Mouse (Mus musculus): Measurements from ENCODE around the gene Slamf6. TPM values are rescaled to one million over a fixed set of nuclear protein-coding genes. Genes with fewer than 3 reads are reported as not detected.

Gene Slamf6
- polyA plus RNA-seq, 1 experiment from 2014 or later: 0.06 TPM

- no peaks in the 10 kb centered on the region for H3K27me3 ChIP-seq (ENCODE audit: control insufficient read depth, insufficient read depth, low read length)
- no peaks in the 10 kb centered on the region for H3K9me3 ChIP-seq (ENCODE audit: control insufficient read depth, low read length)
- 85% methylated on average over 4 of the region's 4 CpGs for WGBS
- H3K36me3 ChIP-seq (ENCODE audit: control insufficient read depth, insufficient read depth, low read length): no peaks in the 10 kb centered on the region
- H3K9ac ChIP-seq (ENCODE audit: low read length): no peak overlapping the region
- H3K4me1 ChIP-seq (replicated peaks; ENCODE audit: control insufficient read depth, insufficient read depth): no peaks in the 10 kb centered on the region
- TF ChIP-seq EP300 (optimal IDR thresholded peaks at IDR 0.05) (no peak), CTCF (IDR thresholded peaks at IDR 0.05; ENCODE audit: low read depth) (no peak)
- ATAC-seq (ENCODE audit: low FRiP score, low TSS enrichment) (no peak), DNase-seq (ENCODE audit: low spot score) (no peak)
- no peak overlapping the region for H3K4me2 ChIP-seq (replicated peaks; ENCODE audit: low read depth)
- no peak overlapping the region for H3K27ac ChIP-seq (replicated peaks)
- no peak overlapping the region for H3K4me3 ChIP-seq (ENCODE audit: low read depth, low read length)
These were observed 58.5 kb downstream of the Slamf6 start for GRCm38 (mm10) chr1:171975831-171976230.

- Histone ChIP-seq H3K4me2 (replicated peaks; ENCODE audit: low read depth) (no peak overlapping the region), H3K27ac (replicated peaks) (no peak overlapping the region), H3K9ac (ENCODE audit: low read length) (no peak overlapping the region), H3K27me3 (ENCODE audit: control insufficient read depth, insufficient read depth, low read length) (no peaks in the 10 kb centered on the region), H3K4me1 (replicated peaks; ENCODE audit: control insufficient read depth, insufficient read depth) (no peaks in the 10 kb centered on the region), H3K9me3 (ENCODE audit: control insufficient read depth, low read length) (no peaks in the 10 kb centered on the region), H3K36me3 (ENCODE audit: control insufficient read depth, insufficient read depth, low read length) (no peaks in the 10 kb centered on the region), H3K4me3 (ENCODE audit: low read depth, low read length) (no peak overlapping the region)
- WGBS: 76% methylated on average over 14 of the region's 14 CpGs
- DNase-seq (ENCODE audit: low spot score): no peak
- peak; percentile 29; the same call in 1 of the 2 replicates for ATAC-seq (ENCODE audit: low FRiP score, low TSS enrichment)
- no peak for TF ChIP-seq EP300 (optimal IDR thresholded peaks at IDR 0.05)
- no peak for TF ChIP-seq CTCF (IDR thresholded peaks at IDR 0.05; ENCODE audit: low read depth)
These were observed 59.7 kb downstream of the Slamf6 start for GRCm38 (mm10) chr1:171976826-171977539.

- Histone ChIP-seq H3K36me3 (ENCODE audit: control insufficient read depth, insufficient read depth, low read length) (no peaks in the 10 kb centered on the region), H3K27ac (replicated peaks) (no peak overlapping the region), H3K27me3 (ENCODE audit: control insufficient read depth, insufficient read depth, low read length) (no peaks in the 10 kb centered on the region), H3K9me3 (ENCODE audit: control insufficient read depth, low read length) (no peaks in the 10 kb centered on the region), H3K9ac (ENCODE audit: low read length) (no peak overlapping the region), H3K4me1 (replicated peaks; ENCODE audit: control insufficient read depth, insufficient read depth) (no peaks in the 10 kb centered on the region), H3K4me3 (ENCODE audit: low read depth, low read length) (no peak overlapping the region), H3K4me2 (replicated peaks; ENCODE audit: low read depth) (no peak overlapping the region)
- WGBS: 93% methylated on average over 2 of the region's 2 CpGs
- TF ChIP-seq CTCF (IDR thresholded peaks at IDR 0.05; ENCODE audit: low read depth) (no peak), EP300 (optimal IDR thresholded peaks at IDR 0.05) (no peak)
- no peak for ATAC-seq (ENCODE audit: low FRiP score, low TSS enrichment)
- DNase-seq (ENCODE audit: low spot score): no peak
These were observed 60.6 kb downstream of the Slamf6 start for GRCm38 (mm10) chr1:171977891-171978290.

GRCm38 (mm10) chr1:171979969-171980730 lies 62.8 kb downstream of the Slamf6 start:
- Histone ChIP-seq H3K27ac (replicated peaks) (no peak overlapping the region), H3K9me3 (ENCODE audit: control insufficient read depth, low read length) (no peaks in the 10 kb centered on the region), H3K36me3 (ENCODE audit: control insufficient read depth, insufficient read depth, low read length) (no peaks in the 10 kb centered on the region), H3K4me1 (replicated peaks; ENCODE audit: control insufficient read depth, insufficient read depth) (no peaks in the 10 kb centered on the region), H3K4me3 (ENCODE audit: low read depth, low read length) (no peak overlapping the region), H3K27me3 (ENCODE audit: control insufficient read depth, insufficient read depth, low read length) (no peaks in the 10 kb centered on the region), H3K9ac (ENCODE audit: low read length) (no peak overlapping the region), H3K4me2 (replicated peaks; ENCODE audit: low read depth) (no peak overlapping the region)
- ATAC-seq (ENCODE audit: low FRiP score, low TSS enrichment) (peak; percentile 38; the same call in 1 of the 2 replicates), DNase-seq (ENCODE audit: low spot score) (no peak)
- WGBS: 88% methylated on average over 13 of the region's 13 CpGs
- no peak for TF ChIP-seq CTCF (IDR thresholded peaks at IDR 0.05; ENCODE audit: low read depth)
- TF ChIP-seq EP300 (optimal IDR thresholded peaks at IDR 0.05): no peak

GRCm38 (mm10) chr1:171982170-171982569 lies 64.9 kb downstream of the Slamf6 start:
- no peak overlapping the region for H3K4me3 ChIP-seq (ENCODE audit: low read depth, low read length)
- no peaks in the 10 kb centered on the region for H3K4me1 ChIP-seq (replicated peaks; ENCODE audit: control insufficient read depth, insufficient read depth)
- no peaks in the 10 kb centered on the region for H3K9me3 ChIP-seq (ENCODE audit: control insufficient read depth, low read length)
- H3K27ac ChIP-seq (replicated peaks): no peak overlapping the region
- ATAC-seq (ENCODE audit: low FRiP score, low TSS enrichment) (no peak), DNase-seq (ENCODE audit: low spot score) (no peak)
- TF ChIP-seq CTCF (IDR thresholded peaks at IDR 0.05; ENCODE audit: low read depth): no peak
- no peak for TF ChIP-seq EP300 (optimal IDR thresholded peaks at IDR 0.05)
- no peaks in the 10 kb centered on the region for H3K36me3 ChIP-seq (ENCODE audit: control insufficient read depth, insufficient read depth, low read length)
- H3K27me3 ChIP-seq (ENCODE audit: control insufficient read depth, insufficient read depth, low read length): no peaks in the 10 kb centered on the region
- 57% methylated on average over 5 of the region's 5 CpGs for WGBS
- H3K9ac ChIP-seq (ENCODE audit: low read length): no peak overlapping the region
- no peak overlapping the region for H3K4me2 ChIP-seq (replicated peaks; ENCODE audit: low read depth)

GRCm38 (mm10) chr1:171982740-171983139 lies 65.4 kb downstream of the Slamf6 start:
- ATAC-seq (ENCODE audit: low FRiP score, low TSS enrichment) (no peak), DNase-seq (ENCODE audit: low spot score) (no peak)
- 69% methylated on average over 4 of the region's 4 CpGs for WGBS
- Histone ChIP-seq H3K36me3 (ENCODE audit: control insufficient read depth, insufficient read depth, low read length) (no peaks in the 10 kb centered on the region), H3K9me3 (ENCODE audit: control insufficient read depth, low read length) (no peaks in the 10 kb centered on the region), H3K4me3 (ENCODE audit: low read depth, low read length) (no peak overlapping the region), H3K9ac (ENCODE audit: low read length) (no peak overlapping the region), H3K27ac (replicated peaks) (no peak overlapping the region), H3K4me1 (replicated peaks; ENCODE audit: control insufficient read depth, insufficient read depth) (no peaks in the 10 kb centered on the region), H3K4me2 (replicated peaks; ENCODE audit: low read depth) (no peak overlapping the region), H3K27me3 (ENCODE audit: control insufficient read depth, insufficient read depth, low read length) (no peaks in the 10 kb centered on the region)
- TF ChIP-seq CTCF (IDR thresholded peaks at IDR 0.05; ENCODE audit: low read depth) (no peak), EP300 (optimal IDR thresholded peaks at IDR 0.05) (no peak)
